Mouse (Mus musculus) lung, postnatal 0 days (tissue): ENCODE results near the gene Bicdl2. TPM values are rescaled to one million over a fixed set of nuclear protein-coding genes. Genes with fewer than 3 reads are reported as not detected.

Experiments used
- ATAC-seq: fragments of 200-750 bp; cut with Nextera tagmentation; 2 replicates; pipeline ENCODE4 v1.8.0; 2017; ENCODE audit warnings: moderate library complexity
- DNase-seq: peaks from one replicate; pipeline ENCODE4 v3.0.0-alpha.2; 2016; ENCODE audit warnings: low spot score
- H3K27ac ChIP-seq: fragments of 300-500 bp; sonication (generic); 2 replicates; pipeline ENCODE4 v1.5.1; 2014; ENCODE audit warnings: antibody characterized with exemption, mild to moderate bottlenecking, low read length, mixed read lengths
- H3K27me3 ChIP-seq: fragments of 300-500 bp; sonication (generic); replicated peaks from 2 replicates; pipeline ENCODE4 v1.6.1; 2014; ENCODE audit warnings: low read length, mixed read lengths; ENCODE audit not compliant: insufficient read depth
- H3K36me3 ChIP-seq: fragments of 300-500 bp; sonication (generic); 2 replicates; pipeline ENCODE4 v1.6.1; 2014; ENCODE audit warnings: low read length, mixed read lengths; ENCODE audit not compliant: insufficient read depth
- H3K4me1 ChIP-seq: fragments of 300-500 bp; sonication (generic); 2 replicates; pipeline ENCODE4 v1.6.1; 2014; ENCODE audit warnings: antibody characterized with exemption, low read depth, low read length, mixed read lengths; ENCODE audit not compliant: insufficient read depth
- H3K4me2 ChIP-seq: fragments of 300-500 bp; sonication (generic); replicated peaks from 2 replicates; pipeline ENCODE4 v1.6.1; 2014; ENCODE audit warnings: low read depth, mild to moderate bottlenecking, low read length, moderate library complexity, mixed read lengths
- H3K4me3 ChIP-seq: fragments of 300-500 bp; sonication (generic); 2 replicates; pipeline ENCODE4 v1.5.1; 2014; ENCODE audit warnings: low read depth, low read length
- H3K9ac ChIP-seq: fragments of 300-500 bp; sonication (generic); replicated peaks from 2 replicates; pipeline ENCODE4 v1.6.1; 2014; ENCODE audit warnings: low read depth, mild to moderate bottlenecking
- H3K9me3 ChIP-seq: fragments of 300-500 bp; sonication (generic); 2 replicates; pipeline ENCODE4 v1.6.1; 2016; ENCODE audit warnings: low read length, mixed read lengths
- CTCF ChIP-seq: IDR thresholded peaks from 2 replicates; pipeline ENCODE4 v1.5.1; 2016; ENCODE audit warnings: antibody characterized with exemption, mild to moderate bottlenecking
- EP300 ChIP-seq: IDR thresholded peaks from 2 replicates; pipeline ENCODE4 v1.6.1; 2016; ENCODE audit warnings: antibody characterized with exemption, mild to moderate bottlenecking, control low read depth
- WGBS: fragments of 180-500 bp; shearing (Covaris S2); extraction: QIAGEN DNeasy Blood & Tissue Kit; methylation state at CpG from one replicate; pipeline ENCODE4 v1.1.7; 2014; 5-methylcytosine and 5-hydroxymethylcytosine counted together
- polyA plus RNA-seq: library from polyadenylated mRNA; unstranded; fragments of >200 nt; fragmentation: Nextera tagmentation; extraction: Ambion mirVana; gene quantifications from 2 replicates; pipeline ENCODE4 v1.2.1, GENCODE M21; 2015

The Bicdl2 gene
- 7.1 and 8.7 TPM in 2 replicates for polyA plus RNA-seq

DNA sequence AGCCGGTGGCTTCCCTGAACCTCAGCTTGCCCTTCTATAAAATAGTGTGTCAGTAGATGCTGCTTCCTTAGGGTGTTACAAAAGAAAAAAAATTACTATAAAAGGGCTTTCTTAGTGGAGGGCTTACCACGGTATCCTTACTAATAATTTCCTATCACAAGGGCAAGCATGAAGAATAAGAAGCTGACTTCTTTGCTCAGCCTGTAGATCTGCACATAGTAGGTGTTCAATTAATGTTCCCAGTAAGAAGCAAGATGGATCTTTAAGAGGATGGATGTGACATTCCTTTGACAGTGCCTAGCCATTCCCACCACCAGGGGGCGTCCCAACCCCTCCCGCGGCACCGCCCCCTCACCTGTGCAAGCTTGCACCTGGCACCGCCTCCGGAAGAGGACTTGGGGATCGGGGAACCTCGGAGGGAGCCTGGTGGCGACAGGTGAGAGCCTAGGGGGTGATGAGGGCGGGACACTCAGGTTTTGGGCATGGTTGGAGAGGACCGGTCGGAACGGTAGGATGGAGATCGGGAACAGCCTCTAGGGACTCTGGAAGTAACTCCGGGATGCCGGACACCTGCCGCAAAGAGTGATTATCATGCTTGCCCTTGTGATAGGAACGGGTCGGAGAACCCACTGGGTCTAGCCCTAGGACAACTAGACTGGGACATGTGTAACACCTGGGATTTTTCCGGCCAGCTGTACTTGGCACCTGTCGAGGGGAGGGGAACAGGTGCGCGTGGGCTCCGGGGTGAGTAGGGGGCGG is at the start of gene Bicdl2:
Gene Bicdl2 (plus strand): TSS at position 390 of the 759 bp plus-strand sequence.
- ATAC-seq (peak; percentile 82), DNase-seq (peak; percentile 74)
- 7% methylated on average over 27 of the region's 27 CpGs for WGBS

DNA sequence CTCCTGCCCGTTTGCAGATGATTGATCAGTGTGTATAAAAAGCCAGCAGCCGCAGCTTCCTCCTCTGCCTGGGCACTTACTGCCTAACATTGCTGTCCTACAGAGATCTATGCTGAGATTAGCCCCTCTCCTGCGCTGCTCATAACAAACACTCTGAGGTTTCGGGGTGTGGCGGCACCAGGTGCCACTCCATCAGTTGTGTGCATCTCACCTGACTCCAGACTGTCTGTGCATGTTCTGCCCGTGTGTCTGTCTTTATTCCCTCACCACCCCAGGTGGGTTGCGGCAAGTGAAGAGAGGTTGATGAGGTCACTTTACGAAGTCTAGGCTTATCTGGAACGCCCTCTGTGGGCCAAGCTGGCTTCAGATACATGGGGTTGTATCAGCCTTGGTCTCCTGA is 43.2 kb upstream of the Bicdl2 start:
- Histone ChIP-seq H3K9me3 (no peaks in the 10 kb centered on the region), H3K4me1 (no peaks in the 10 kb centered on the region), H3K4me2 (no peak overlapping the region), H3K27me3 (no peaks in the 10 kb centered on the region), H3K27ac (no peak overlapping the region), H3K9ac (no peak overlapping the region), H3K36me3 (no peaks in the 10 kb centered on the region), H3K4me3 (no peak overlapping the region)
- DNase-seq (no peak), ATAC-seq (no peak)
- 22% methylated on average over 9 of the region's 9 CpGs for WGBS
- TF ChIP-seq EP300 (no peak), CTCF (no peak)

More for the DNA sequence above, at the start of gene Bicdl2:
- Histone ChIP-seq H3K9ac (0 out of 2 replicates have a peak within 1 kb of the TSS, but pooled peaks have one; percentile 3), H3K27me3 (peaks cover 8% of the 10 kb centered on the region; the same call in 1 of the 2 replicates), H3K4me1 (no peaks in the 10 kb centered on the region), H3K9me3 (no peaks in the 10 kb centered on the region), H3K36me3 (no peaks in the 10 kb centered on the region), H3K4me3 (peak within 1 kb of the TSS; percentile 42), H3K27ac (no peak within 1 kb of the TSS), H3K4me2 (peak within 1 kb of the TSS; percentile 63)
- TF ChIP-seq EP300: no peak
- TF ChIP-seq CTCF: peak; percentile 89

DNA sequence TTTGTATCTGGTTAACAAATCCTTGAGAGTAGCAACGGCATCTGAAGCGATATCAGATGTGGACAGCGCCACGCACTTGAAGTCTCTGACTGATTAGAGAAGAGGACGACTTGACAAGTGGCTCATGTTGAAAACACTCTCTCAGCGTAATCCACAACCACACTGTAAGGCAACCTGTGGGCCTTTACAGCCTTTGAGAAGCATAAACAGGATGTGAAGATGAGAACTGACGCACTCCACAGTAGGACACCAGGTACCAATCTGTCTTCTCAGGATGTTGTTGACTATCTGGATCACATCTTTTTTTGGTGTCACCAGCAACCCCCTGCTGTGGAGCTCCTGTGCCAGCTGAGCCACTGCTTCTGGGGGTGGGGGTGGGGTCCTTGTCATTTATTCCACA is 40.0 kb upstream of the Bicdl2 start:
- Histone ChIP-seq H3K4me3 (no peak overlapping the region), H3K27me3 (no peaks in the 10 kb centered on the region), H3K9ac (no peak overlapping the region), H3K36me3 (no peaks in the 10 kb centered on the region), H3K4me2 (no peak overlapping the region), H3K9me3 (no peaks in the 10 kb centered on the region), H3K27ac (no peak overlapping the region), H3K4me1 (no peaks in the 10 kb centered on the region)
- WGBS: 49% methylated on average over 7 of the region's 7 CpGs
- ATAC-seq (no peak), DNase-seq (no peak)
- TF ChIP-seq EP300 (no peak), CTCF (no peak)

DNA sequence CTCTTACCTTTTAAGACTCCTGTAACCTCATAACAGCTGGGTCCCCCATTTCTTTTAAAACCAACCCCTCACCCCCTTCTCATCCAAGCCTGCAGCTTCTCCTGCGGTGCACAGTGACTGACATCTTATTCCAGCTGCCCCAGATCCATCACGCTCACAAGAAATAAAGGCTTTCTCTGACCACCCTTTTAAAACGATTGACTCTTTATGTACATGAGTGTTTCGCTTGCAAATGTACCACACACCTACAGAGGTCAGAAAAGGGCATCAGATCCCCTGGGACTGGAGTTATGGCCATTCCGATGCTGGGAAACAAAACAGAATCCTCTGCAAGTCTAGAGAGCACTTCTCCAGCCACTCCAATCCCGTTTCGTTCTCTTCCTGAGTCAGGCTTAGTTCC is 32.5 kb upstream of the Bicdl2 start:
- Histone ChIP-seq H3K9me3 (no peaks in the 10 kb centered on the region), H3K27ac (no peak overlapping the region), H3K4me1 (peaks cover 4% of the 10 kb centered on the region; the same call in 1 of the 2 replicates), H3K9ac (no peak overlapping the region), H3K4me3 (no peak overlapping the region), H3K4me2 (no peak overlapping the region), H3K27me3 (no peaks in the 10 kb centered on the region), H3K36me3 (no peaks in the 10 kb centered on the region)
- WGBS: 24% methylated on average over 7 of the region's 7 CpGs
- TF ChIP-seq EP300 (no peak), CTCF (no peak)
- DNase-seq: no peak
- ATAC-seq: no peak

DNA sequence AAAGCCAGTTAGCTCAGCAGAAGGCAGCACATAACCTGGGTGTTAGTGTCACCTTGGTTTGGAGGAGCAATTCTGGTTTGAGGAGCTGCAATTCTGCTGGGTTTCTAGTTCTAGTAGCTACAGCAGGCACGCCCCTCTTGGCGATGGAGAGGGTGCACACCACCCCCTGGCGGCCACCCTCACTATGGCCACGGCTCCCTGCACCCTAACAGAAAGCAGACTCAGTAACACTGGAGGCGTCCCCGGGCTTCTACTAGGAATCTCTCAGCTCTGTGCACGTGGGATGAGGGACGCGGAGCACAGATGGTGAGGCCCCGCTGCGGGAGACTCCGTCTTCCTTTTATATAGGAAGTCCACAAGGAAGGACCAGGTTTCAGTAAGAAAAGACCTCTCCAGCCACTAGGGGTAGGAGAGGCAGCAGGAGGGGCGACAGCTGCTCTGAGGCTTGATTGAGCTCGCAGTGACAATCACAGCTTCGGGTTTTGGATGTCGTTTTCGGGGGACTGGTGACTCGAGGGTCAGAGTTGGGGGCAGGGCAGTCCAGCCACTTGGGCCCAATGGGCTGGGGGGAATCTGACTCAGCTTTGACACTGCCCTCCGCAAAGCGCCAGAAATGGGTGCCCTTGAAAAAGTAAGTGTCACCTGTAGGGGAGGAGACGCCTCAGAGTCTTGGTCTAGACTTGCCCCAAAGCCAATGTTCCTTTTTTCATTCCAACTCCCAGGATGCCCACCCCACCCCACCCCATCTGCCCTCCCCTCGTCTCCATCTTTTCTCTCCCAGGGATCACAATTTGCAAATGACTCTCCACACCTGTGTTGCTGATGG is 29.9 kb upstream of the Bicdl2 start:
- peak; percentile 89 for ATAC-seq
- peaks cover 4% of the 10 kb centered on the region; the same call in 1 of the 2 replicates for H3K4me1 ChIP-seq
- H3K4me3 ChIP-seq: no peak overlapping the region
- no peak overlapping the region for H3K27ac ChIP-seq
- H3K4me2 ChIP-seq: peak overlapping the region; percentile 37
- peak; percentile 82 for DNase-seq
- H3K9me3 ChIP-seq: no peaks in the 10 kb centered on the region
- no peaks in the 10 kb centered on the region for H3K27me3 ChIP-seq
- no peaks in the 10 kb centered on the region for H3K36me3 ChIP-seq
- H3K9ac ChIP-seq: no peak overlapping the region
- WGBS: 11% methylated on average over 22 of the region's 22 CpGs
- peak; percentile 90 for TF ChIP-seq CTCF
- TF ChIP-seq EP300: no peak

DNA sequence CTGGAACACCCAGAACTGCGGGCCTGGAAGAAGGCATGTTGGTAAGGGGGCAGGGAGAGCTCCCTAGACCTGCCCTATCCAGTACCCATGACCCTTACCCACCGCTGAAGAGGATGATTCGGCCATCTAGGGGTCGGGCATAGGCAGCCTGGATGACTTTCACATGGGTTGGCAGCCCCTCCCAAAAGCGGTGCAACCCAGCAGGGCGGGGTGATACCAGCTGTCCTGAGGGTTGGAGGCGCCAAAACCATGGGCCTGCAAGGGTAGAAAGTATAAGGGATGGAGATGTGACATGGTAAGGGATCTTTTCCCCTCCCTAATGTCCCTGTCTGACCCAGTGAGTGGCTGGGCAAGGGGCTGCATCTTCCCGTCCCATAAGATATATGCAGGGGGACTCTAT is 29.1 kb upstream of the Bicdl2 start:
- ATAC-seq (no peak), DNase-seq (no peak)
- WGBS: 79% methylated on average over 8 of the region's 8 CpGs
- Histone ChIP-seq H3K4me2 (no peak overlapping the region), H3K9ac (no peak overlapping the region), H3K4me1 (peaks cover 4% of the 10 kb centered on the region; the same call in 1 of the 2 replicates), H3K4me3 (no peak overlapping the region), H3K27ac (no peak overlapping the region), H3K9me3 (no peaks in the 10 kb centered on the region), H3K36me3 (no peaks in the 10 kb centered on the region), H3K27me3 (no peaks in the 10 kb centered on the region)
- TF ChIP-seq EP300 (no peak), CTCF (no peak)
